Mouse (Mus musculus) thymus, postnatal 36 days (tissue): ENCODE results near the gene Zfp36l1.

Experiments
- DNase-seq, 2 experiments: peaks; one replicate each; pipeline ENCODE4 v3.0.0; 2022; ENCODE audit warnings: mixed read lengths in 2 of 2

Gene Zfp36l1

GRCm38 (mm10) chr12:80112852-80113551 lies at the start of gene Zfp36l1:
Zfp36l1 (minus strand) TSS chr12:80113013.
- peak; percentile 94 to 96 for DNase-seq

DNA sequence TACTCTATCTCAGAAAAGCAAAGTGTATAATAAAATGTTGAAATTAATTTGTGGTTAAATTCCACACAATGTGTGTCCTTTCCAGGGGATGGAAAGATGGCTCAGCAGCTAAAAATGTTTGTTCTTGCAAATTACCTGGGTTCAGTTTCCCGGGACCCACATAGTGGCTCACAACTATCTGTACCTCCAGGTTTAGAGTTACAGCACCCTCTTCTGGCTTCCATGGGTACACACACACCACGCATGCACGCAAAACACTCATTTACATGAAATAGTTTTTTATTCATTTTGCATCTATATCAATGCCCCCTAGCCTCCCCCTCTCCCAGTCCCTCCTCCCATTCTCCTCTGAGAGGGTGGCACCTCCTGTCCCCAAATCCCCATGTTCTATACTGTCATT lies 49.6 kb upstream of the Zfp36l1 start:
- DNase-seq: no peak

- no peak for DNase-seq
Observed at GRCm38 (mm10) chr12:80157675-80158074, 44.9 kb upstream of the Zfp36l1 start.

DNA sequence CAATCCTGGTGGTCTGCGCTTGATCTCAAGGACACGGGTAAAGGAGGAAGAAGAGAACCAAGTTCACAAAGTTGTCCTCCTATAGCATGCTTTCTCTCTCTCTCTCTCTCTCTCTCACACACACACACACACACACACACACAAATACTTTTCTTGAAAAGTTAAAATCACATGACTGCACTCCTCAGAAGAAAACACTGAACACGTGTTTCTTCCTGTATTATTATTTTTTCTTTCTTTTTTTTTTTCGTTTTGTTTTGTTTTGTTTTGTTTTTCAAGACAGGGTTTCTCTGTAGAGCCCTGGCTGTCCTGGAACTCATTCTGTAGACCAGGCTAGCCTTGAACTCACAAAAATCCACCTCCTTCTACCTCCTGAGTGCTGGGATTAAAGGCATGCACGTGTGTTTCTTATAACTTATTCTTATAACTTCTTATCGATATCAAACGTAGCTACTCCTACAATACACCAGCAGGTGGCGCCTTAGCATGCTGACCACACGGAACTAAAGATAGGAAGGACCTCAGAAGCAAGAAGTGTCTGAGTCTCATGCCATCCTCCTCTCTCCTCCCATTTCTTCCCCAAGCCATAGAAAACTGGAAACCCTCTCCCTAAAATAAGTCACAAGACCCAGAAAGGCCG lies 41.0 kb upstream of the Zfp36l1 start:
- peak in 1 of 2 experiments; percentile 49 for DNase-seq

DNA sequence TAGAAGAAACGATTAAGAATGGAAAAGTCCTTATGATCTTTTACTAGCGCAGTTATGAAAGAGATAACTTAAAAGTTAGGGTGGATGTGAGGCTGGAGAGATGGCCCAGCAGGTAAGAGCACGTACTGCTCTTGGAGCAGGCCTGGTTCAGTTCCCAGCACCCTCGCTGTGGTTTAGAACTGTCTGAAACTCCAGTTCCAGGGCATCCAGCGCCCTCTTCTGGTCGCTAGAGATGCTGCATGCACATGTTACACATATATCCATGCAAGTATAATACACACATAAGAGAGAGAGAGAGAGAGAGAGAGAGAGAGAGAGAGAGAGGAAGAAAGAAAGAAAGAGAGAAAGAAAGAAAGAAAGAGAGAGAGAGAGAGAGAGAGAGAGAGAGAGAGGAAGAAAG lies 40.3 kb upstream of the Zfp36l1 start:
- DNase-seq: no peak

- DNase-seq: no peak
Observed at GRCm38 (mm10) chr12:80151821-80152220, 39.0 kb upstream of the Zfp36l1 start.

- DNase-seq: peak; percentile 25 to 40
Observed at GRCm38 (mm10) chr12:80150624-80151023, 37.8 kb upstream of the Zfp36l1 start.

- no peak for DNase-seq
Observed at GRCm38 (mm10) chr12:80147563-80148214, 34.9 kb upstream of the Zfp36l1 start.

DNA sequence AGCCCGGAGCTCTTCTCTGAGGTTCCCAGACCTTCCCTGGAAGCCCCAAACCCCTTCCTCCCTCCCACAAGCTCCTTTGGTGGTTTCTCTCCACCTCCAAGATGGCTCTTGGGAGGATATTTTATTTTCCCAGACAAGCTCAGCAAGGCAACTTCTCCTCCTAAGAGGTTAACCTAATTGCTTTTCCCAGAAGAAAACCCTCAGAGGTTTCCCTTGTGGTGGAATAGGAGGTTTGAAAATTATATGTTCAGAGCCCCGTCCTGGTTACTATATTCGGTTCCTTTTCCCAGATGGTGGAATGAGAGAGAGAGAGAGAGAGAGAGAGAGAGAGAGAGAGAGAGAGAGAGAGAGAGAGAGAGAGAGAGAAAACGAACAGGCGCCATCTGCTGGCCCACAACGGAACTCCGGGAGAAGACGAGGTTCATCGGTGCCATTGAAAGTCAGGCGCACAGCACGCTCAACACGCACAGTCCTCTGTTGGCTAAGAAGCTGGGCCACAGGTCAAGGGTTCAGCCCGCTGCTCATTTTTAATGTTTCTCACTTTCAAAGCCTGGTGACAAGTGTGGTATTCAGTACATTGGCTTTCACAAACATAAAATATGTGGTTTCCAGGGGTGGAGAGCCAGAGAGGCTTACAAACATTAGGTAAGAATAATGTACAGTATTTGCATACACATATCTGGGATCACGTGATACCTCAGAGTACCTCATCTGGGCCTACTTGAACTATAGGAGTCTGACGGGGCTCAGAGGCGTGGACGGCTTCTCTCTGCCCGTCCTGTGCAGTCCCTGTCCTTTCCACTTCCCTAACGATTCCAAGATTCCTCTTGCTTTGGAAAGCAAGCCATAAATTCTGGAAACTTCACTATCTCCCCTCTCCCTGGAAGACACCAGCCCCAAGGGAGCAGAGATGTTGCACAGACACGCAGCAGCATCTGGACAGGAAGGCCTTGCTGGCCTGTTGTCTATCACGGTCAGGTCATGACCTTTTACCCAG lies 33.7 kb upstream of the Zfp36l1 start:
- DNase-seq: peak; percentile 51 to 64

- DNase-seq: no peak
Observed at GRCm38 (mm10) chr12:80145365-80145764, 32.6 kb upstream of the Zfp36l1 start.

DNA sequence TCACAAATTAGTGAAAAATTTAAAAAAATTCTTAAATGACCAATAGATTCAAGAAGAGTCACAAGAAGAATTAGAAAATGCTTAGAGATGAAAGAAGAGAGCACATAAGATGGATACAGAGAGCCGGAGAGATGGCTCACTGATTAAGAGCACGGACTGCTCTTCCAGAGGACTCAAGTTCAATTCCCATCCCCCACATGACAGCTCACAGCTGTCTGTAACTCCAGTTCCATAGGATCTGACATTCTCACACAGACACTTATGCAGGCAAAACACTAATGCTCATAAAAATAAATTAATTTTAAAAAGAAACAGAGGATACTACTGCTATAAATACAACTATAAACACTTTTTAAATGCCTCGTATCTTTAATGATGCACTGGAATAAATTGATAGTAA lies 32.0 kb upstream of the Zfp36l1 start:
- no peak for DNase-seq

DNA sequence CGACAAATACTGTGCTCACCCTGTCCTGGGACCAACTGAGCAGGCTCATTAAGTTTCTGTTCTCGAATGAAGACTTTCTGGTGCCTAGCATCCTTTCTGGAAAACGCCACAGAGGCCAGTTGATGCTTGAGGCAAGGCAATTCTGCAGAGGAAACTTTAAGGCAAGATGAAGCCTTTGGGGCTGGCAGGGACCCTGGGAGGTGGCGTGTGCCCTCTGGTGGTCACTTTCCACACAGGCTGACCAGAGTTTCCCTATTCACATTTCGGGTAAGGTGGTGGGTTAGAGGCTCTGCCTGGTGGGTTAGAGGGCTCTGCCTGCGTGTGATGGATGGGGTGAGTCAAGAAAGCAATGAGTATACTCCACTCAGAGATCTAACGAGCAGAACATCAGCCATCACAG lies 28.7 kb upstream of the Zfp36l1 start:
- peak; percentile 47 to 58 for DNase-seq

DNA sequence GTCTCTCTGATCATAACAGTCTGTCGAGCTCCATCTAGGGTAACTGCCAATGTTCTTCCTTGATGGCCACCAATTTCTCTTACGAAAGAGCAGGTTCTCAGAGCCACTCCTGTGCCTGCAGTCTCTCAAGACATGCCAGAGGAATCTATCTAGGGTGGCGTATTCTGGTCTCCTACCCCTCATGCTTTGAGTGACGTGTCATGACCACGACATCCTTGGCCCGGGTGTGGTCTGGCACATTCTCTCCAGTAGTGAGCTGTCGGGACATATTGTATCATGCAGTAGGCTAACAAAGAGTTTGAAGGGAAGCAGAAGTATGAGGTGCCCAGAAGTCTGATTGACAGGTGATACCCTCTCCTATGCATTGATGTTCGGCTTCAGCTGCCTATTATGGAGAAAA lies 28.2 kb upstream of the Zfp36l1 start:
- DNase-seq: no peak

- DNase-seq: no peak
Observed at GRCm38 (mm10) chr12:80137744-80138143, 24.9 kb upstream of the Zfp36l1 start.

- DNase-seq: no peak
Observed at GRCm38 (mm10) chr12:80137246-80137645, 24.4 kb upstream of the Zfp36l1 start.

GRCm38 (mm10) chr12:80136264-80136930 lies 23.6 kb upstream of the Zfp36l1 start:
- no peak for DNase-seq

GRCm38 (mm10) chr12:80135173-80135572 lies 22.4 kb upstream of the Zfp36l1 start:
- no peak for DNase-seq

- DNase-seq: no peak
Observed at GRCm38 (mm10) chr12:80133011-80133545, 20.3 kb upstream of the Zfp36l1 start.

- peak; percentile 77 to 79 for DNase-seq
Observed at GRCm38 (mm10) chr12:80132250-80133003, 19.6 kb upstream of the Zfp36l1 start.

DNA sequence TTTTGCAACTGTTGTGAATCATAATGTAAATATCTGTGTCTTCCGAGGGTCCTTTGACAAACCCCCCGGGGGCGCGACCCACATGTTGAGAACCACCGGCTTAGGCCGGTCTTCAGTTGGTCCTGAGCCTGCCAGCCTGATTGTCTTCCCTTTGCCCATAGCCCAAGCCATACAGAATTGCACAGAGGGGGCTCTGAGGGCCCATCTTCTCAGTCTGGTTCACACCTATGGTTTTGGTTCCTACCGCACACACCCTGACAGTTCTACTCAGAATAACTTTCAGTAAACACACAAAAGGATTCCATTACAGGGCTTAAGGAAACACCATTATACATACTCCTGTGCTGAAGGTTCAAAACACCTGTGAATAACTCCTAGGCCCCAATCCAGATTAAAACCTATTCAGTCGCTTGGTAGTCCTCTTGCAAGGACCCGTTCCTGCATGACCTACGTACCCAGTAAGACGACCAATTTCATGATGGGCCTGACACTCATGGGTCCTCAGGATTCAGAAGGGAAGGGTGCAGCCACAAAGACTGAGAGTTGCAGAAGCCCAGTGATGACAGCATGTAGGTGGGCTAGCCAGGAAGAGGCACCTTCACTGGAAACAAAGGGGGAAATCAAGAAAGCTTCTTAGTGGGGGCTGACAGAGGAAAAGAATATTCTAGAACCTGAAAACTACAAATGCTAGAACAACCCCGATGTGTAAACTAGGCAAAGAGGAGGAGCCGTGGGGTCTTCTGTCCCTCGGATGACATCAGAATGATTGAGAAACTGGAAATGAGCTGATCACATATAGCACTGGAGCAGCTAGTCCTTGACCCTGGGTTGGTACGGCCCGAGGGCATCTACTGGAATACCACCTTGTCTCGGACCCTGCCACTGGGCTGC lies 18.8 kb upstream of the Zfp36l1 start:
- DNase-seq: peak in 1 of 2 experiments; percentile 26
